Mouse (Mus musculus): ENCODE data around the gene Bbof1.

Bbof1 gene

GRCm38 (mm10) chr12:84408819-84409507, at the start of gene Bbof1, which contains the start of gene Entpd5:
Gene Bbof1, plus strand, starts transcription at chr12:84409071.
Gene Entpd5, minus strand, starts transcription at chr12:84409029.
- DNase-seq (ENCODE audit: low read depth, low spot score), result peak; percentile 69

- peak; percentile 99 for DNase-seq (ENCODE audit: low read depth, low spot score)
These were observed 47.0 kb upstream of the Bbof1 start, which contains the start of the genes Coq6 and Fam161b for GRCm38 (mm10) chr12:84361555-84362489. Gene Coq6, plus strand, starts transcription at chr12:84361657. Gene Fam161b, minus strand, starts transcription at chr12:84361833.

DNA sequence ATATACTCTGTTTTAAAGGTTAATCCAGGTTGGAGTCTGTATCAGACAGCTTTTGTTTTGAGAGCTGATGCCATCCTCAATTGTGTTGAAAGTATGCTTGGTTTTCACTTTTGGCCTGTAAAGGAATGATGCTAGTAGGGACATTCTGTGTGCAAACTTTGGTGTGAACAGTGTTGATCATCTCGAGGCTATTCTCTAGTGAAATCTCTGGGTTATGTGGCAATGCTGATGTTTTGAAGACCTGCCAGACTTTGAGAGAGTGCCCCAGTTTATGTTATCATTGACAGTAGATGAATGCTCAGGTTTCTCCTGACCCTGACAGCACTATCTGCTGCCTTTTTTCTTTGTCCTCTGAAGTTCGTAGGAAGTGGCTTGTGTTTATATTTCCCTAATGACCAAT, 46.0 kb upstream of the Bbof1 start:
- DNase-seq (ENCODE audit: low read depth, low spot score), result no peak

DNA sequence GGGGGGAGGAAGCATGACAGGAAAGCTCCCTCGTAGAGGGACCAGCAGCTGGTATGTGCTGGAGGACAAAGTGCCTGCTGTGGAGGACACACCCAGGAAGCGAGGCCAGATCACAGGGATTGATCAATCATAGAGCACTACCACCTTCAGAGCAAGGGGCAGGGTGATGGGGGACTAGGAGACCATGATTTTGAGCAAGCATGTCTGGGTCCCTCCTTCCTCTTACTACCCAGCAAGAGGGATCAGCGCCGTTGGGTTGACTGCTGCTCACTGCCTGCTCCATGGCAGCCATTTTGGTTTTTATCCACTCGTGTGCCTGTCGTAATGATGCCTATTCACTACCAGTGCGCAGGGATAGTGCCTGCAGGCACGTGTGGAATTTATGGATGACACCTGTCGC, 44.6 kb upstream of the Bbof1 start:
- no peak for DNase-seq (ENCODE audit: low read depth, low spot score)

DNA sequence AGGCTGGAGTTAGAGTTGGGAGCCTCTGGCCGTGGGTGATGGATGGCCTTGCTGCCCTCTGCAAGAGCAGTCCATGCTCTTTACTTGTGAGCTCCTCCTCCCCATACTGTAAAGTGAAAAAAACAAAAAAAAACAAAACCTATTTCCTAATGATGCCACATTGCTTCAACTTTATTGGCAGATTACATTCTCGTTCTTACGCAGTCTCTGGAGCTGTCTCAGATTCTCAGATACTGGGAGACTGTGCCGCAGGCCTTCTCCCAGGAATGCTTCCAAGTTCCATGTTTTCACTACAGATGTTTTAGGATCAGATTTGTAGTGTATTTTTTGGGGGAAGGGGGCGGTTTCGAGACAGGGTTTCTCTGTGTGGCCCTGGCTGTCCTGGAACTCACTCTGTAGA, 43.7 kb upstream of the Bbof1 start:
- DNase-seq (ENCODE audit: low read depth, low spot score), result no peak

- DNase-seq (ENCODE audit: low read depth, low spot score), result no peak
These were observed 41.9 kb upstream of the Bbof1 start for GRCm38 (mm10) chr12:84366971-84367370.

DNA sequence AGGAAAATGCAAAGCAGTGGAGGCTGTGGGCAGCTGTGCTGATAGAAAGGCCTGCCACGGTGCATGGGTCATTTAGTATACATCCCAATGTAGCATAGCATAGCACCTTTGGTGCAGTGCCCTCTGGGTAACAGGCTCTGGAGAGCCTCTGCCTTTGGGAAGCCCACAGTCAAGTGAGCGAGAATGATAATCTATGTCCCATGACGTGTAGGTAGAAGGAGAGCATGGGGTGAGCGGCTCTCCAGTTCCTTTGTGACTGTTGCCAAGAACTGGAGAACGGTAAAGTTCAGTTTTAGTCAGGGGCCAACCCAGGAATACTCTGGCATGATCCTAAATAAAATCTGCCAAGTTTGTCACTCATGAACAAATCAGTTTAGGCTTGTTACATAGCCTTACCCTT, 37.2 kb upstream of the Bbof1 start:
- no peak for DNase-seq (ENCODE audit: low read depth, low spot score)

GRCm38 (mm10) chr12:84373831-84374481, 34.9 kb upstream of the Bbof1 start:
- DNase-seq (ENCODE audit: low read depth, low spot score), result no peak

GRCm38 (mm10) chr12:84382369-84382768, 26.5 kb upstream of the Bbof1 start:
- no peak for DNase-seq (ENCODE audit: low read depth, low spot score)

GRCm38 (mm10) chr12:84384644-84385081, 24.2 kb upstream of the Bbof1 start:
- DNase-seq (ENCODE audit: low read depth, low spot score), result no peak

DNA sequence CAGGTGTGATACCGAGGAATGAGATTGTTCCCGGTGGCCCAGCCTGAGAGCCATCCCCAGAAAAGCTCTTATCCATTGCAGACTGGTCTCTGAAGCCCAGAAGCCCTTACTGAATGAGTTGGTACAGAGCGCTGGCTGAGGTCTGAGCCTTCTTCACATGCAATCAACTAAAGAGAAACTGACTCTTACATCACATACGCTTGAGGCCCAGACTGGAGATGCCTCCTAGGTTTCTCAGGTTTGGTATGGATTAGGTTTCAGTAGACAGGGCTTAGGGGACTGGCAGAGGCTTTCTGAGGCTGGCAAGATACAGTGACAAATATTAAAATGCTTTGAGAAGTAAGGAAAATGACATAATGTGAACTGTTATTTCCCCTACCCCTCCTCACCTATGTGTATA, 23.5 kb upstream of the Bbof1 start:
- DNase-seq (ENCODE audit: low read depth, low spot score), result no peak

DNA sequence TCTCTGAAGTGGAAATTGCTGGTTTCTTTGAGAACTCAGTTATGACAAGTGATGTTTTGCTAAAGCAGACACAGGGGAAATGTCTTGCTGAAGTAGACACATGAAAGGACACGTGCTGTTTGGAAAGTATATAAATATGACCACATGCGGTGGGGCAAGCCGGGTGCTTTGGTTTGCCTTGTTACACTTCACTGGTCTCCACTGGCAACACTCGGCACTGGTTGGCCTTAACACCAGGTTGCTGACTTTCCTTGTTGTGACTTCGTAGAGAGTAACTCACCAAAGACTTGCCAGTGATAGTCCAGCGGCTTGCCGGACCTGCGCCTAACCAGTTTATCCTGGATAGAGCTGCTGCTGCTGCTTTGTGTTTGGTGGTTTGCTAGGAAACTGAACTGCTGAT, 20.8 kb upstream of the Bbof1 start:
- no peak for DNase-seq (ENCODE audit: low read depth, low spot score)

- DNase-seq (ENCODE audit: low read depth, low spot score), result no peak
These were observed 20.0 kb upstream of the Bbof1 start for GRCm38 (mm10) chr12:84388774-84389400.

DNA sequence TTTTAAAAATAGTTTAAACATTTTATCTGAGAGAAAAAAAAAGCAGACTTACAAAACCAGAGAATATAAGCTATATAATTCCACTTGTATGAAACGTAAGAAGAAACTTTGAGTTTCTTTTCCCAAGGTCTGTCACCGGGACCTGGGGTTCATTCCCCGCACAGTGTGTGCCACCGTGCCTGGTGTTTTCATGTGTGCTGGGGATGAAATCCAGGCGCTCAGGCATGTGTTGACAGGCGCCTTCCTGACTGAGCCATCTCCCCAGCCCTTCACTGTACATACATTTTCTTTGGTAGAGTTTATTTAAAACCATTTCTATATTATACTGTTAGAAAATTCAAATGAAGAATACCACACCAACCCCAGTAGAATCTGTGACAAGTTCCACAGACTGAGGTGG, 18.5 kb upstream of the Bbof1 start:
- DNase-seq (ENCODE audit: low read depth, low spot score), result no peak

- DNase-seq (ENCODE audit: low read depth, low spot score), result no peak
These were observed 16.2 kb upstream of the Bbof1 start for GRCm38 (mm10) chr12:84392681-84393080.

GRCm38 (mm10) chr12:84393847-84394246, 15.0 kb upstream of the Bbof1 start:
- DNase-seq (ENCODE audit: low read depth, low spot score), result no peak

DNA sequence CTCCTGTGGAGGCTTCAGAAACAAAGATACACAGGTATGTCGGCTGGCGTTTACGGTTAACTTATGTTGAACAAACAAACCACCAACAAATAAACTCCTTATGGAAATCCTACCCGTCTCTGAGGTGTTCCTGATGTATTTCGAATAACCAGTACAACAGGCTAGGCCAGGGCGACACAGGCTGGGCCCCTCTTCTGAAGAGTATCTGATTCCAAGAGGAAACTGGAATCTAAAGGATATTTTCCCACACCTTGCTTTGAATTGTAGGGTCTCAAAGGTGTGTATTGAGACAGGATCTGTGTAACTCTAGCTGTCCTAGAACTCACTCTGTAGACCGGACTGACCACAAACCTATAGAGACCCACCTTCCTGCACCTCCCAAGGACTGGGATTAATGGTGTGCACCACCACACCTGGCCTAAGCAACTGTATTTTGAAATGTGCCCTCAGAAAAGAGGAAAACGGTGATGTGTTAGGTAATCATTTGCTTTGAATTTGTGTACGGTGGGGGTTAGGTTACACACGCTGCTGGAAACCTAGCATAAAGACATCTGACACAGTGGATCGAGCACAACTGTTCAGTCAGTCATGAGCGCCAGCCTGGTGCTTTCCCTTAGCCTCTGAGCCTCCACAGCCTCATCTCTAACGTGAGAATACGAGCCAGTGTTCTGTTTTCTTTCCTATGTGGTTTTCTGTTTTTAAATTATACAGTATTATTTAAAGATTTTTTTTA, 11.8 kb upstream of the Bbof1 start:
- no peak for DNase-seq (ENCODE audit: low read depth, low spot score)

DNA sequence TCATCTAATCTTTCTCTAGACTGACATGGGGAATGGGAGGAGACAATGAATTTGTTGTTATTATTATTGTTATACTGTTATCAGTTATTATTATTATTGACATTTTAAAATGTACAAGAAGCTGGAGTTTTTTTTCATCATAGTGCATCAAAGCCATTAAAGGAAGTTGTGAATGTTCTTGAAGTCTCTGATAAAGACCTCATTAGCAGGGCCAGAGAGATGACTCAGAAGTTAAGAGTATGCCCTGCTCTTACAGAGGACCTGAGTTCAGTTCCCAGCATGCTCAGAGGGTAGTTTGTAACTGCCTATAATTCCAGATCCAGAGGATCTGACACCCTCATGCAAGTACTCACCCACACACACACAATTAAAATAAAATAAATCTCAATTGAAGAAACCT, 11.2 kb upstream of the Bbof1 start:
- DNase-seq (ENCODE audit: low read depth, low spot score), result no peak

DNA sequence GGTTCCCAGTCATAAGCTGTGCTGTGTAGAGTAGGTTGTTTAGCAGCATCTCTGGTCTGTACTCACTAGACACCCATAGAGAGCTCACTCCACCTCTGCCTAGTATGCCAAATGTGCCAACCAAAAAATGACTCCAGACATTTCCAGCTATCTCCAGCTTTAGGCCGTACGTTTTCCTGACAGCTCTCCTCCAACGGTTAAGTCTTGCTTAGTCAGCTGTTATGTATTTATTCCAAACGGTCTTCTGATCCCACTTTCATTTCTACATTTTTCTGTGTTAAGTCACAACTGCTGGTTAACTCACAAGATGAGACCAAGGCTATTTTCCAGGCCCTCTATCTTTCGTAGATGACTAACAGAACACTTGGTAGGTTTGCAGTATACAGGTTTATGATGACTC, 10.2 kb upstream of the Bbof1 start:
- no peak for DNase-seq (ENCODE audit: low read depth, low spot score)

DNA sequence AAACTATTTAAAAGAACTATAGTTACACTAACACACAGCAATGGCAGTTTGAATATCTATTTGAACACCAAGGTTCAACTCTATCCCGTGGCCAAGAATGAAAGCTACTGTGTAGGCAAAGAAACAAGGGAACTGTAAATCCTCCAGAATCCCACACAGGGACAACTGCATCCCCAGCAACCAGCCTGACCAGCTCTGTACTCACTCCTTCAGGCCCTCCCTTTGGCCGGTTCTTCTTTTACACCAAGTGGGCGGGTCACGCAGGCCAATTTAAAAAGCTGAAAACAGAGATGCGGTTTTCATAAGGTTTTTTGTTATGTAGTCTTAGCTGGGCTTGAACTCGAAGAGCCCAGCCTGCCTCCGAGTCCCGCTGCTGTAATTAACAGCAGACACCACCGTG, 9.7 kb upstream of the Bbof1 start:
- DNase-seq (ENCODE audit: low read depth, low spot score), result no peak

- DNase-seq (ENCODE audit: low read depth, low spot score), result no peak
These were observed 9.2 kb upstream of the Bbof1 start for GRCm38 (mm10) chr12:84399663-84400062.
